ENCODE assay signal across 21 mouse cellular contexts in the genomic region with DNA sequence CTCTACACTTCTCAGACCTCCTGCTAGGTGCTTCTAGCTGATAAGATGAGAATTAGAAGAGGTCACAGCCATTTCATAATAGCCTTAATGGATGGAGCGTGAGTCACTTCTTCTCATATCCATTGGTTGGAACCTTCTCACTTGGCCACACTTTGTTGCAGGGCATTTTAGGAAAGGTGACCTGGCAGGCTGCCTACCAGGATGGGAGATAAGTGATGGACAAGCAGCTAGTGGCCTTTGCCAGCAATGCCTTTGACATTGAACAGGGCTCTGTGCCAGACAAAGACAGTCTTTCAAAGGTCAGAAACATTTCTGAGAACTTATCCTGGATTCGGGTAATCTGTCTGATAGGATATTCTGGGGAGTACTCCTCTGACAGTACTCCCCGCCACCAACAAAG. TPM values are rescaled to one million over a fixed set of nuclear protein-coding genes. Genes with fewer than 3 reads are reported as not detected.
DNase-seq lines count a peak whose midpoint lies in the region; ATAC-seq and TF ChIP-seq lines count a peak whose summit lies in the region.
"Had no signal": no experiment of that assay in that cellular context is flagged by ENCODE, and none has a peak within 500 bp of the region (broad histone marks: within the 10 kb centered on the region; RNA-seq: fewer than 3 reads in every experiment).

No protein-coding gene starts in this region.

- no peak overlapping the region for H3K4me2 ChIP-seq in midbrain, embryonic 11.5 days
- H3K4me2 ChIP-seq in midbrain, postnatal 0 days (ENCODE audit: low read depth, low read length, poor library complexity, severe bottlenecking), result no peak overlapping the region
- H3K4me2 ChIP-seq in heart, embryonic 16.5 days (ENCODE audit: low read depth, low read length), result no peak overlapping the region
- H3K4me2 ChIP-seq: embryonic facial prominence, embryonic 12.5 days; hindbrain, embryonic 15.5 days; liver, embryonic 11.5 days; neural tube, embryonic 15.5 days had no signal

- no peak overlapping the region for H3K27ac ChIP-seq in midbrain, embryonic 11.5 days (ENCODE audit: low read depth, low read length)
- H3K27ac ChIP-seq in midbrain, postnatal 0 days (ENCODE audit: low read depth, low read length), result no peak overlapping the region
- peak overlapping the region; percentile 49; the same call in 1 of the 2 replicates for H3K27ac ChIP-seq in heart, embryonic 16.5 days (ENCODE audit: low read length)
- H3K27ac ChIP-seq: embryonic facial prominence, embryonic 12.5 days; hindbrain, embryonic 15.5 days; midbrain, embryonic 10.5 days; neural tube, embryonic 15.5 days; stomach, postnatal 0 days had no signal

- H3K4me1 ChIP-seq in midbrain, embryonic 11.5 days (ENCODE audit: control insufficient read depth, insufficient read depth, low read length), result peaks cover 6% of the 10 kb centered on the region
- H3K4me1 ChIP-seq in midbrain, postnatal 0 days (ENCODE audit: insufficient read depth, low read length), result no peaks in the 10 kb centered on the region
- H3K4me1 ChIP-seq in heart, embryonic 16.5 days (ENCODE audit: control insufficient read depth, insufficient read depth, low read length), result peaks cover 8% of the 10 kb centered on the region

- no peaks in the 10 kb centered on the region for H3K36me3 ChIP-seq in midbrain, embryonic 11.5 days (ENCODE audit: control insufficient read depth, insufficient read depth, low read length)
- peaks cover 34% of the 10 kb centered on the region for H3K36me3 ChIP-seq in midbrain, postnatal 0 days (ENCODE audit: insufficient read depth, low read length)
- H3K36me3 ChIP-seq in heart, embryonic 16.5 days (ENCODE audit: control insufficient read depth, insufficient read depth), result no peaks in the 10 kb centered on the region
- H3K36me3 ChIP-seq: embryonic facial prominence, embryonic 12.5 days; hindbrain, embryonic 15.5 days; midbrain, embryonic 10.5 days had no signal

- TF ChIP-seq CTCF in midbrain, postnatal 0 days (IDR thresholded peaks at IDR 0.05), result no peak

- no peak overlapping the region for H3K4me3 ChIP-seq in midbrain, embryonic 11.5 days (ENCODE audit: low read depth, low read length)
- H3K4me3 ChIP-seq in midbrain, postnatal 0 days (ENCODE audit: low read depth, low read length), result no peak overlapping the region
- H3K4me3 ChIP-seq in heart, embryonic 16.5 days (ENCODE audit: low read length), result no peak overlapping the region
- H3K4me3 ChIP-seq: embryonic facial prominence, embryonic 12.5 days; hindbrain, embryonic 15.5 days; midbrain, embryonic 10.5 days; neural tube, embryonic 15.5 days had no signal

- no peaks in the 10 kb centered on the region for H3K9me3 ChIP-seq in midbrain, embryonic 11.5 days (ENCODE audit: control insufficient read depth, low read length)
- no peaks in the 10 kb centered on the region for H3K9me3 ChIP-seq in midbrain, postnatal 0 days (ENCODE audit: low read length)
- no peaks in the 10 kb centered on the region for H3K9me3 ChIP-seq in heart, embryonic 16.5 days (replicated peaks; ENCODE audit: control insufficient read depth, low read length)
- H3K9me3 ChIP-seq: embryonic facial prominence, embryonic 12.5 days; hindbrain, embryonic 15.5 days; midbrain, embryonic 10.5 days; neural tube, embryonic 15.5 days had no signal

- 86% methylated on average over 3 of the region's 3 CpGs for WGBS in midbrain, embryonic 11.5 days
- 89% methylated on average over 3 of the region's 3 CpGs for WGBS in midbrain, postnatal 0 days
- WGBS in heart, embryonic 16.5 days, result 42% methylated on average over 3 of the region's 3 CpGs

- peak; percentile 94 for DNase-seq in heart, adult 11 months
- DNase-seq in heart, postnatal 25 days (ENCODE audit: low spot score), result no peak
- peak; percentile 14 for DNase-seq in midbrain, embryonic 11.5 days (ENCODE audit: low spot score, missing footprints)
- DNase-seq in midbrain, postnatal 0 days (ENCODE audit: low spot score), result no peak
- no peak for DNase-seq in spleen, postnatal 14 days (ENCODE audit: low spot score in 2 of 2)
- DNase-seq in embryo, embryonic 10.5 days (ENCODE audit: low spot score), result no peak
- DNase-seq: cerebellum, adult 11 months; cerebellum, postnatal 14 days; forebrain, postnatal 0 days; kidney, adult 9 months; kidney, postnatal 14 days; lung, adult 18-20 months; lung, postnatal 10 days had no signal

- no peak for ATAC-seq in midbrain, embryonic 11.5 days (ENCODE audit: low FRiP score)
- no peak for ATAC-seq in midbrain, postnatal 0 days (ENCODE audit: low FRiP score)
- no peak for ATAC-seq in heart, embryonic 16.5 days (replicated peaks; ENCODE audit: extremely low read depth, insufficient read depth, low FRiP score)
- ATAC-seq: CD4-positive, CD25-positive, alpha-beta regulatory T cell, adult 4 months; forebrain, postnatal 0 days had no signal

- no peaks in the 10 kb centered on the region for H3K27me3 ChIP-seq in midbrain, embryonic 11.5 days (ENCODE audit: control insufficient read depth, insufficient read depth, low read length)
- H3K27me3 ChIP-seq in midbrain, postnatal 0 days (ENCODE audit: insufficient read depth, low read length), result no peaks in the 10 kb centered on the region
- no peaks in the 10 kb centered on the region for H3K27me3 ChIP-seq in heart, embryonic 16.5 days (ENCODE audit: control insufficient read depth, insufficient read depth, low read length)
- H3K27me3 ChIP-seq: embryonic facial prominence, embryonic 12.5 days; hindbrain, embryonic 15.5 days had no signal

- intact Hi-C loops in heart, postnatal 25 days (cut with DNase I), result no loop called here

- H3K9ac ChIP-seq in midbrain, embryonic 11.5 days (ENCODE audit: low read length), result no peak overlapping the region
- no peak overlapping the region for H3K9ac ChIP-seq in midbrain, postnatal 0 days (replicated peaks; ENCODE audit: low read length, poor library complexity, severe bottlenecking)
- no peak overlapping the region for H3K9ac ChIP-seq in heart, embryonic 16.5 days (ENCODE audit: low read length)
- H3K9ac ChIP-seq: embryonic facial prominence, embryonic 12.5 days; forebrain, postnatal 0 days; hindbrain, embryonic 15.5 days; neural tube, embryonic 15.5 days had no signal

RNA-seq across cellular contexts. Expression of a gene that starts 28.5 kb away (rescaled TPM):
- under 1 TPM; 0.18 to 0.25 TPM for total RNA-seq in heart, postnatal 25 days (2021)
- 14.7 TPM in 2 replicates for polyA plus RNA-seq in midbrain, embryonic 11.5 days (2014; fragmentation: Nextera tagmentation; extraction: Ambion mirVana)
- 188 and 190 TPM in 2 replicates for total RNA-seq in midbrain, postnatal 0 days (2014; rRNA removed)
- 106 and 107 TPM in 2 replicates for polyA plus RNA-seq in midbrain, postnatal 0 days (2015; fragmentation: Nextera tagmentation; extraction: Ambion mirVana)
- 1.2 and 2.7 TPM in 2 replicates for polyA plus RNA-seq in heart, embryonic 16.5 days (2015; fragmentation: Nextera tagmentation; extraction: Ambion mirVana)
- polyA plus RNA-seq: CD4-positive, CD25-positive, alpha-beta regulatory T cell, adult 4 months had no signal

Comparison
In these comparisons a context has a peak if more than half of its experiments do, and no peak if none do; other contexts are left out.
1. DNase-seq: peak in heart, adult 11 months (single experiment) and midbrain, embryonic 11.5 days (single experiment); none in heart, postnatal 25 days (single experiment), midbrain, postnatal 0 days (single experiment), spleen, postnatal 14 days (0 of 2) and embryo, embryonic 10.5 days (single experiment).